Mouse (Mus musculus) embryonic facial prominence, embryonic 15.5 days (tissue): ENCODE measurements at regions not wholly inside any gene's neighbourhood (a gene's known extent, or its start where the extent isn't known, plus 50 kb on each side); places are given as distances from the start of the nearest gene placed in this dataset.

Source experiments
- ATAC-seq: fragments of 200-750 bp; cut with Nextera tagmentation; 2 replicates; pipeline ENCODE4 v1.8.0; 2017; ENCODE audit warnings: low read depth, moderate TSS enrichment; ENCODE audit not compliant: insufficient number of reproducible peaks, low FRiP score, low TSS enrichment
- H3K27ac ChIP-seq: fragments of 300-500 bp; sonication (generic); replicated peaks from 2 replicates; pipeline ENCODE4 v1.5.1; 2015; ENCODE audit warnings: mild to moderate bottlenecking, inconsistent platforms
- H3K27me3 ChIP-seq: fragments of 300-500 bp; sonication (generic); 2 replicates; pipeline ENCODE4 v1.6.1; 2015; ENCODE audit warnings: inconsistent platforms
- H3K36me3 ChIP-seq: fragments of 300-500 bp; sonication (generic); 2 replicates; pipeline ENCODE4 v1.6.1; 2015; ENCODE audit warnings: mild to moderate bottlenecking, inconsistent platforms
- H3K4me1 ChIP-seq: fragments of 300-500 bp; sonication (generic); 2 replicates; pipeline ENCODE4 v1.6.1; 2015; ENCODE audit warnings: inconsistent platforms
- H3K4me2 ChIP-seq: fragments of 300-500 bp; sonication (generic); replicated peaks from 2 replicates; pipeline ENCODE4 v1.6.1; 2015; ENCODE audit warnings: mild to moderate bottlenecking, inconsistent platforms
- H3K4me3 ChIP-seq: fragments of 300-500 bp; sonication (generic); replicated peaks from 2 replicates; pipeline ENCODE4 v1.5.1; 2015; ENCODE audit warnings: mild to moderate bottlenecking, inconsistent platforms
- H3K9ac ChIP-seq: fragments of 300-500 bp; sonication (generic); 2 replicates; pipeline ENCODE4 v1.6.1; 2015; ENCODE audit warnings: inconsistent platforms
- H3K9me3 ChIP-seq: fragments of 300-500 bp; sonication (generic); replicated peaks from 2 replicates; pipeline ENCODE4 v1.6.1; 2016; ENCODE audit warnings: inconsistent platforms
- WGBS: fragments of 180-500 bp; shearing (Covaris S2); methylation state at CpG from one replicate; pipeline ENCODE4 v1.1.7; 2015; 5-methylcytosine and 5-hydroxymethylcytosine counted together

DNA sequence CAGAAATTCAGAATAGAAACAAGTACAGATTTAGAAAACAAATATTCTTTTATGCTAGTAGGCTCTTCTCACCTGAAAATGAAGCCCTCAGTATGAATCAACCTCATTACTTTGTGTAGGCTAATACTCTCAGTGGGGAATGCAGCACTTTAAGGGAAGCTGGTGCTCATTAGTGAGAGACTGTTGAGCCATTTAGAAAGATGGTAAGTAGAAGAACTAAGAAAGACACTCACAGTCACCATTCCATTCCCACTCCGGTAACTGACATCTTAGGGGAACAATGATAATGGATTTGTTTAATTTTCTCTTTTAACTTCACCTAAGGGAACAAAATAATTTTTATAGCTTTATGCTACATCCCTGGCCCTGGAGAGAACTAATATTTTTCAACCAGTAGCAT is 648.0 kb upstream of the Nova1 start:
- H3K27ac ChIP-seq: no peak overlapping the region
- H3K4me3 ChIP-seq: no peak overlapping the region
- H3K4me1 ChIP-seq: no peaks in the 10 kb centered on the region
- 86% methylated on average over 1 of the region's 1 CpGs for WGBS
- no peaks in the 10 kb centered on the region for H3K36me3 ChIP-seq
- no peaks in the 10 kb centered on the region for H3K9me3 ChIP-seq
- H3K27me3 ChIP-seq: no peaks in the 10 kb centered on the region
- H3K9ac ChIP-seq: no peak overlapping the region
- H3K4me2 ChIP-seq: no peak overlapping the region
- ATAC-seq: no peak

DNA sequence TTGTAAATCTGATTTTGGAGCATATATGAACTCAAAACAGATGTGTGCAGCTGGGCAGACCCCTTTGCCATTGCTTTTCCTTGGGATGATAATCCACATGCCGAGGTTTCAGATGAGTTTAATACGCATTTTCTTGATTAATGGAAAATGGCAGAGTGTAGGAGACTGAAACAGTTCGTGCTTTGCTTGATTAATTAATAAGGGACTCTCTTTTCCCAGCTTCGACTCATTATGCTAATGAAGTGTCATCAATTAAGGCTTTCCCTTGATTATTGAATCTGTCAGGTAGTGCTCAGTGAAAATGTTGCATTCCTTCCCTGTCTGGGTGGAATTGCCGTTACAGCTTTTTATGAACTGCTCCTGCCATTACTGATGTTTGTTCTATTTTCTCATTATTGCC is 647.2 kb upstream of the Nova1 start:
- 47% methylated on average over 5 of the region's 5 CpGs for WGBS

DNA sequence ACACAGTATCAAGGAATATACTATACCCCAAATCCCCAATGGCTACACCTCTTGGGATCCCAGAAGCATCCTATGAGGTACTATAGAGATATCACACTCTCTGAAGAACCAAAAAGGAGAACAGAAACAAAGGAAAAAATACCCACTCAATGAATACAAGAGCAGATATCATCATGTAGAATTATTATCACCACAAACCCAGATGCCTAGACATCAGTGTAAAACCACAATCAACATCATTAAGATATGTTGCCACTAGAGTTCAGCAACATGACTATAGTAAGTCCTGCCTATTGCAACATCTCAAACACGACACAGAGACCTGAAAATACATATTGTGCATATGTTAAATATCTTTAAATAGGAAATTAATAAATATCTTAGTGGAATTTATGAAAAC is 612.9 kb upstream of the Nova1 start:
- Histone ChIP-seq H3K9me3 (no peaks in the 10 kb centered on the region), H3K9ac (no peak overlapping the region), H3K27me3 (no peaks in the 10 kb centered on the region), H3K27ac (no peak overlapping the region), H3K4me3 (no peak overlapping the region), H3K4me1 (no peaks in the 10 kb centered on the region), H3K36me3 (no peaks in the 10 kb centered on the region), H3K4me2 (no peak overlapping the region)
- ATAC-seq: no peak
- WGBS: 45% methylated on average over 1 of the region's 1 CpGs

More for the DNA sequence above, 647.2 kb upstream of the Nova1 start:
- Histone ChIP-seq H3K4me2 (no peak overlapping the region), H3K9ac (no peak overlapping the region), H3K27me3 (no peaks in the 10 kb centered on the region), H3K9me3 (no peaks in the 10 kb centered on the region), H3K4me3 (no peak overlapping the region), H3K36me3 (no peaks in the 10 kb centered on the region), H3K27ac (no peak overlapping the region), H3K4me1 (no peaks in the 10 kb centered on the region)
- no peak for ATAC-seq

DNA sequence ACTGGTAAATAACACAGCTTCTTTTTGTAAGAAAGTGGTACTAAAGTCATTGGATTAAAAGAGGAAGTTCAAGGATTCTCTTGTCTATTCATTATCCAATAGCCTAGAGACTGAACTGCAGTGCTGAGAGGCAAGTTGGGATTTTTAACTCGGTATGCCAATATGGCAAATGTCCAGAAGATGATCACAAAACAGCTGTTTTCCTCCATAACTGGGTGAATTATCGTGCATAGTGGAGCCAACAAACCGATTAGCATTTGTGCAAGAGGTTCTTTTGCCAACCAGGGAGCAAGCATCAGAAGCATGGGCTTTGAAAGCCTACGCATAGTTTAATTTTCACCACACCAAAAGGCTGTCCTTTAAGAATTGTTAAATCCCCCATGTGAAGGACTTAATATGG is 593.5 kb upstream of the Nova1 start:
- no peak overlapping the region for H3K4me3 ChIP-seq
- H3K36me3 ChIP-seq: no peaks in the 10 kb centered on the region
- ATAC-seq: no peak
- H3K27ac ChIP-seq: no peak overlapping the region
- H3K27me3 ChIP-seq: no peaks in the 10 kb centered on the region
- H3K9me3 ChIP-seq: no peaks in the 10 kb centered on the region
- 67% methylated on average over 4 of the region's 4 CpGs for WGBS
- H3K4me1 ChIP-seq: no peaks in the 10 kb centered on the region
- H3K4me2 ChIP-seq: no peak overlapping the region
- H3K9ac ChIP-seq: no peak overlapping the region

DNA sequence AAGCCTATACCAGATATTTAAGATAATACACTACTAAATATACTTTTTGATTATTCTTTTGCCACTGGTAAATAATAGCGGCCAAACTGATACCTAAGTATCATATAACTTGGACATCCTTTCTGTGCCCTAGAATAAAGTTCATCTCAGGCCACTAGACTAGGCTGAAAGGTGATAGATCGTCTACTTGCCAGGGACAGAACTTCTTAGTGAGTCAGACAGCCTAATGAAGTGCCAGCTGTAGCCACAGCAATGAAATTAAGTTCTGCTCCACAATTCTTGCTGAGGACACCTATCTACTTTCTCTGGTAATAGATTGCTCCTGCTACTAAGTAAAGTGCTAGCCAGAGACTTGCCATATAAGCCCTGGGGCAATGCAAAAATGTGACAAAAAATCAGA is 587.8 kb upstream of the Nova1 start:
- 81% methylated on average over 2 of the region's 2 CpGs for WGBS
- no peak overlapping the region for H3K27ac ChIP-seq
- no peak overlapping the region for H3K9ac ChIP-seq
- no peaks in the 10 kb centered on the region for H3K9me3 ChIP-seq
- H3K4me1 ChIP-seq: no peaks in the 10 kb centered on the region
- no peaks in the 10 kb centered on the region for H3K27me3 ChIP-seq
- H3K4me3 ChIP-seq: no peak overlapping the region
- no peak overlapping the region for H3K4me2 ChIP-seq
- H3K36me3 ChIP-seq: no peaks in the 10 kb centered on the region
- no peak for ATAC-seq

DNA sequence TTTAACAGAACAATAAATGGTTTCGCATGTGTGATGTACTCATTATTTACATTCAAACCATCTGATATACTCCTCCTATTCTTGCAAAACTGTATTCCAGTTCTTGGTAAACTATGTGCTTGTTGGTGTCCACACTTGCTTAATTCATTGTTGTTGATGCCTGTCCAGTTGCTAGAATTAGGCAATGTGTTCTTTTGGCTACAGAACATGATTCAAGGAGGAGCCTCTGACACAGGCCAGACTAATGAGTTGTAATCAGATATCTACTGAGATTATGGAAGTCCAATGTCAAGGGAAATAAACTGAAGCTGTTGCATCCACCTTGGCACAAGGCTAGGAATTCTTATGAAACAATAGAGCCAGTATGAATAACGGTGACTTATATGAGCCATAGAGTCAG is 587.4 kb upstream of the Nova1 start:
- no peak for ATAC-seq
- Histone ChIP-seq H3K9ac (no peak overlapping the region), H3K36me3 (no peaks in the 10 kb centered on the region), H3K9me3 (no peaks in the 10 kb centered on the region), H3K27ac (no peak overlapping the region), H3K27me3 (no peaks in the 10 kb centered on the region), H3K4me1 (no peaks in the 10 kb centered on the region), H3K4me3 (no peak overlapping the region), H3K4me2 (no peak overlapping the region)
- WGBS: 80% methylated on average over 2 of the region's 2 CpGs

DNA sequence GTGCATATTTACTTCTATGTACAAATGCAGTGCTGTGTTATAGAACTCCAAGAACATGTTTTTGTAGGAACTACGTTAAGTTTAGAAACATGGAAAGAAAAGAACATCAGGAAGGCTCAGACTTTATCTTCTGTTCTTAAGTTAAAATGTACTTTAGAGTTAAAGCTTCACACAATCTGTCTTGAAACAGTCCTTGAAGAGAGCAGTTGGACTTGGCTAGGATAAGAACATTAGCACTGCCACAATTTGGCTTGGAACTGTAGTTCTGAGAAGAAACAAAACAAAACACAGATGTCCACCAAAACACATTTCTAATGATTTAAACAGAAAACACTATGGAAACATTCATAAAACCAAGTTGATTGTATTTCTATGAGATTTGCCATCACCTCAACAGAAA is 564.5 kb upstream of the Nova1 start:
- Histone ChIP-seq H3K27me3 (no peaks in the 10 kb centered on the region), H3K27ac (no peak overlapping the region), H3K4me1 (no peaks in the 10 kb centered on the region), H3K9ac (no peak overlapping the region), H3K4me3 (no peak overlapping the region), H3K4me2 (no peak overlapping the region), H3K36me3 (no peaks in the 10 kb centered on the region), H3K9me3 (no peaks in the 10 kb centered on the region)
- ATAC-seq: no peak
- WGBS: 87% methylated on average over 1 of the region's 1 CpGs

DNA sequence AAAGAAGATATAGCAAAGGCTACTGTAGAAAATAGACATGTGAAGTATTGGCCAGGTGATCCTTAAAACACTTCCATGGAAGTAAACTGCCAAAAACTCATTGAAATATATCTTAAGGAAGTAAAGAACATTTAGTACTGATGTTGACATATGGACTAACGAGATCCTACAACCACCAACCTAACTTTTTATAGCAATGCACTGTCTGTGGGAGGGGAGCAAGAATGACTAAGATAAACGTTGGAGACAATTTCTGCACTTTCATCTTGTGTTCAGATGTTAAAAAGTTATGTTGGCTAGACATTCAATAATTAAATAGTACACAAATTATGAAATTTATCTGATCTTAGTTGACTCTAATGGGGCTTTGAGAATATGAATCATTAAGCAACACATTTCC is 534.5 kb upstream of the Nova1 start:
- no peaks in the 10 kb centered on the region for H3K9me3 ChIP-seq
- ATAC-seq: no peak
- 60% methylated on average over 2 of the region's 2 CpGs for WGBS
- no peak overlapping the region for H3K4me2 ChIP-seq
- no peak overlapping the region for H3K27ac ChIP-seq
- H3K4me1 ChIP-seq: no peaks in the 10 kb centered on the region
- H3K4me3 ChIP-seq: no peak overlapping the region
- H3K9ac ChIP-seq: no peak overlapping the region
- H3K36me3 ChIP-seq: no peaks in the 10 kb centered on the region
- no peaks in the 10 kb centered on the region for H3K27me3 ChIP-seq

DNA sequence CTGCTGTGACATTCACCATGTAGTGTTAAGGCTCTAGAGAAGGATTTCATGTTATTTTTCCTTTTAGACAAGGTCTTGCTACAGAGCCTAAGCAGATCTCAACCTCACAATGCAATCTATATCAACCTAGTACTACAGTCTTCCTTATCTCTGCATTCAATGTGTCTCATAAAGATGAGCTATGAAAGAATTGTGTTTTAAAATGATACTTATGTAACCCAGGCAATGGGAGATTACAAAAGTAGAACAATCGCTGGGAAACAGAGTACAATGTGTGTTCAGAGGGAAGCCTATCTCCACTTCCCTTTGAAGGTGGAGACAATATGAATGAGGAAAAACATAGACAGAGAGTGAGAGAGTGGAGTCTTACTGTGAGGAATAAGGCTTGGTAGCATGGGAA is 532.5 kb upstream of the Nova1 start:
- WGBS: 88% methylated on average over 1 of the region's 1 CpGs
- no peaks in the 10 kb centered on the region for H3K27me3 ChIP-seq

DNA sequence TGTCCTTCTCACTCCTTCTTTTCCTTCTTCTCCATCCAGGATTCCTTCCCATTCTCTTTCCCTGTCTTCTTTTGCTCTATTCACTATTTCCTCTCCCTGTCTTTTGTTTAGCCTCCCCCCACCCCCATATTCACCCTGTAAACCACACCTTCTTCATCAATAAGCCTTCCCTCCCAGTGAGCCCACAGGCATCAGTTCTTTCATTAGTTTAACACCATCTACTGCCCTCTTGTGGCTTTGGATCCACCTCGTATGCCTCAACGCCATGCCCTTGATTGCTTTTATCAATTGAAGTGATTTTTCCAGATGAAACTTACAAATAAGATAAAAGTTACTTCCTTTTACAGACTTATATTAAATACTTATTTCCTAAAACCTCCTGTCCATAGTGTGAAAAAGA is 494.7 kb upstream of the Nova1 start:
- H3K36me3 ChIP-seq: no peaks in the 10 kb centered on the region
- H3K9me3 ChIP-seq: no peaks in the 10 kb centered on the region
- no peak for ATAC-seq
- H3K4me3 ChIP-seq: no peak overlapping the region
- no peak overlapping the region for H3K9ac ChIP-seq
- WGBS: 19% methylated on average over 2 of the region's 2 CpGs
- no peak overlapping the region for H3K27ac ChIP-seq
- H3K4me2 ChIP-seq: no peak overlapping the region
- H3K27me3 ChIP-seq: no peaks in the 10 kb centered on the region
- H3K4me1 ChIP-seq: no peaks in the 10 kb centered on the region

More for the DNA sequence above, 532.5 kb upstream of the Nova1 start:
- no peak for ATAC-seq
- Histone ChIP-seq H3K9me3 (no peaks in the 10 kb centered on the region), H3K4me2 (no peak overlapping the region), H3K4me3 (no peak overlapping the region), H3K4me1 (no peaks in the 10 kb centered on the region), H3K36me3 (no peaks in the 10 kb centered on the region), H3K27ac (no peak overlapping the region), H3K9ac (no peak overlapping the region)

DNA sequence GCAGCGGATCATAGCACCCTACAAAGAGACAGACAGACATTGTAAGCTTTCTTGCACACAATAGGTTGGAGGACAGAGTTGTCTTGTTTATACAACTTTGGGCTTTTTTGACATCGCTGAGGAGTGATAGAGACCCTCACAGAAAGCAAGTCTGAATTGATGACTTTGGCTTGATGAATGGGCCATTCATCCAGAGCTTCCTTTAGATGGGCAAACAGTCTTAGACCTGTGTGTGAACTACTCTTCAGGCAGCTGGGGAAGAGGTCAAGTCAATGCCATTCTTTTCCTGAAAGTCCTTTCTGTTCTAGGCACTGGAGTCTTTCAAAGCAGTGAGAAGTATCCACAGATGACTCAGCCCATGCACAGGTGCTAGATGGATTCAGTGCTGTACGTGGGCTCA is 457.2 kb upstream of the Nova1 start:
- ATAC-seq: no peak
- WGBS: 52% methylated on average over 3 of the region's 3 CpGs
- Histone ChIP-seq H3K4me3 (no peak overlapping the region), H3K4me2 (no peak overlapping the region), H3K9ac (no peak overlapping the region), H3K4me1 (no peaks in the 10 kb centered on the region), H3K9me3 (no peaks in the 10 kb centered on the region), H3K36me3 (no peaks in the 10 kb centered on the region), H3K27me3 (no peaks in the 10 kb centered on the region), H3K27ac (no peak overlapping the region)

DNA sequence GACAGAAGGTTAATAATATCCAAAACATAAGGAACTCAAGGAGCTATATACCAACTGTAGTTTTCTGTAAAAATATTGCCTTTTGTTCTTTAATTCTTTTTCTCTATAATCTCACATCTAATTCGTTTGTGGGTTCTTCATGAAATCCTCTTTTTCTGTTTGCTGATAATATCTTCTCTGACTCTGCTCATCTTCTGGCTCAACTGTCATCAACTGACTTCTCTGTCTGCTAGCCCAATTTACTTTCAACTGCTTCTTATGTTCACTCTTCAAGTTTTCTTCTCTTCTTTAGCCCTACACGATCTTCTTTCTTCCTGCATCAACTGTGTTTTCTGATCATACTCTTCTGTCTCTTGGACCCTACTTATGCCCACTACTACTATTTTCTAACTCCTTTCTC is 453.6 kb upstream of the Nova1 start:
- H3K4me2 ChIP-seq: no peak overlapping the region
- no peaks in the 10 kb centered on the region for H3K36me3 ChIP-seq
- no peak overlapping the region for H3K4me3 ChIP-seq
- no peak overlapping the region for H3K27ac ChIP-seq
- 84% methylated on average over 2 of the region's 2 CpGs for WGBS
- H3K9me3 ChIP-seq: no peaks in the 10 kb centered on the region
- no peak overlapping the region for H3K9ac ChIP-seq
- no peaks in the 10 kb centered on the region for H3K4me1 ChIP-seq
- ATAC-seq: no peak
- no peaks in the 10 kb centered on the region for H3K27me3 ChIP-seq

DNA sequence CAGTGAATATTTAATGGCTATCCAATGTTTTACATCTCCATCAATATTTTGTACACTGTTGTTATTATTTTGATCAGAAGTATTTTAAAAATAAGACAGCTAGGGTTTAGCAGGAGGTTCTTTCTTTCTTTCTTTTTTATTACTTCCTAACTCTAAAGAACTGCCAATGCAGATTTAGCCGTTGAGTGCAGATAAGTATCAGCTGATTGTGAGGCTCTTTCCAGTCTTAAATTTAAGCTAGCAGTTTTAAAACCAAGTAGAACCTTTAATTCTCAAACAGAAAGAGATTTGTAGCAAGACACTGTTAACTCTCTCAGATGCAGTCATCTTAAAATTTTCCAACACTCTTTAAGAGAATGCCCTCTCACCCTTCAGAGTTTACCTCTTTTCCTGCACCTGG is 445.4 kb upstream of the Nova1 start:
- Histone ChIP-seq H3K27ac (no peak overlapping the region), H3K4me1 (no peaks in the 10 kb centered on the region), H3K9me3 (no peaks in the 10 kb centered on the region), H3K27me3 (no peaks in the 10 kb centered on the region), H3K4me2 (no peak overlapping the region), H3K9ac (no peak overlapping the region), H3K4me3 (no peak overlapping the region), H3K36me3 (no peaks in the 10 kb centered on the region)
- ATAC-seq: no peak
- 58% methylated on average over 1 of the region's 1 CpGs for WGBS
